Mouse (Mus musculus) liver, embryonic 14.5 days (tissue): Measurements from ENCODE around the gene Kalrn.
A peak's percentile ranks its signal among the peaks of the same experiment; 100 is the strongest.

Experiments
- CTCF ChIP-seq: IDR thresholded peaks from 2 replicates; pipeline ENCODE4 v1.5.1; 2016; ENCODE audit warnings: antibody characterized with exemption, low read depth, control low read depth
- EP300 ChIP-seq: IDR thresholded peaks from 2 replicates; pipeline ENCODE4 v1.6.1; 2016; ENCODE audit warnings: antibody characterized with exemption, low read depth

- TF ChIP-seq CTCF (no peak), EP300 (peak; percentile 25; the same call in 1 of the 2 replicates)
Measured at GRCm38 (mm10) chr16:34035780-34036179, 537.6 kb downstream of the Kalrn start.
